Mouse (Mus musculus): ENCODE data around the gene Ccdc57. TPM values are rescaled to one million over a fixed set of nuclear protein-coding genes. Genes with fewer than 3 reads are reported as not detected.
"Not testable (repeated sequence)": the region's sequence is repeated elsewhere in the genome, so short reads cannot be mapped to it uniquely, and the experiment has no call there.

The Ccdc57 gene
- total RNA-seq, 2 experiments from 2014 or later, result 12.8 to 21.3 TPM

DNA sequence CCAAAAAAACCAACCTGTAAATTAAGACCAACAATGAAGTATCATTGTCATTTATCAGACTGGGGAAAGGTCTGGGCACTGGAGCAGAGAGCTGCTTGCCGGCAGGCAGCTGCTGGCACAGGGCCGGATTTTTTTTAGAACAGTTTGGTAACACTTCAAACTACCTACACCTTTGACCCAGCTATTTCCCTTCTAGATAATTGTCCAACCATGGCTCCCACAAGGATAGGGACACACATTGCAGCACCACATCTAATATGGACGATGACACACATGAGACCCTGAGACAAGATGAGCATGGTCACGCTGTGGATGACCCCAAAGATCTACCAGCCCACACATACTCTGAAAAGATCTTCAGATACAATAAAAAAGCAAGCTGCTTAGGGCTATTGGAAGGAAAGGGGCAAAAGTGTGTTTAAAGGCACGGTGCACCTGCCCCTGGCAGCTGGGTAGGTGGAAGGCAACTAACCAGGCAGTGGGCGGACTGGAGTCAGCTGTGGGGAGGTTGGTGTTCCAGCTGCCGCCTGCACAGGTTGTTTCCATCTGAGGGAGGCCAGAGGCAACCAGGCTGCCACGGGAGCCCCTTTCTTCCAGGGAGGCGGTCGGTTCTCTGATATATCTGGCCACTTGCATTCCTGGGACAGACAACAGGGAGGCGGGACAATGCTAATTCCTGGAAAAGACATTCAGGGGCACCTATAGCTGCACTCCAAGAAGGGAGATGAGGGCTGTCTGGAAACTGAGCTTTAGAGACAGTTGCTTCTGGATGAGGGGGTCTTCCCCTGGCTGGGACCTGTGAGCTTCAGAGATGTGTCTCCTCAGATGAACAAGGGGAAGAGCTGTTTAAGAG, 80.4 kb downstream of the Ccdc57 start:
- DNase-seq (ENCODE audit: low spot score in 2 of 2), result no peak

DNA sequence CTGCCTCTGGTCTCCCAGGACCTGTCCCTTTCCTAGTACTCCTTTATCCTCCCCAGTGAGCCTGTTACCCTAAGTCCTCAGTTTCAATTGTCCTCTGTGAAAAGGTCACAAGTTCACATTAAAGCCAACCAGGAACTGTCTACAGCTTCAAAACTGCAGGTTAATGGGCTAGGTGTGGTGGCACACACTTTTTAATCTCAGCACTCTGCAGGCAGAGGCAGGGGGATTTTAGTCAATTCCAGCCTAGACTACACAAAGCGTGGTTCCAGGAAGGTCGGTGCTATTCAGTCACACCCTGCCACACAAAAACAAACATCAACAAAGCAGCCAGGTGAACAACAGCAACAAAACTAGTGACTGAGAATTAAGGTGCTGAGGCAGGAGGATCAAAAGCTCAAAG, 81.1 kb downstream of the Ccdc57 start:
- DNase-seq (ENCODE audit: low spot score in 2 of 2), result no peak

- no peak for DNase-seq (ENCODE audit: low spot score in 2 of 2)
Measured at GRCm38 (mm10) chr11:120851132-120851531, 81.5 kb downstream of the Ccdc57 start.

DNA sequence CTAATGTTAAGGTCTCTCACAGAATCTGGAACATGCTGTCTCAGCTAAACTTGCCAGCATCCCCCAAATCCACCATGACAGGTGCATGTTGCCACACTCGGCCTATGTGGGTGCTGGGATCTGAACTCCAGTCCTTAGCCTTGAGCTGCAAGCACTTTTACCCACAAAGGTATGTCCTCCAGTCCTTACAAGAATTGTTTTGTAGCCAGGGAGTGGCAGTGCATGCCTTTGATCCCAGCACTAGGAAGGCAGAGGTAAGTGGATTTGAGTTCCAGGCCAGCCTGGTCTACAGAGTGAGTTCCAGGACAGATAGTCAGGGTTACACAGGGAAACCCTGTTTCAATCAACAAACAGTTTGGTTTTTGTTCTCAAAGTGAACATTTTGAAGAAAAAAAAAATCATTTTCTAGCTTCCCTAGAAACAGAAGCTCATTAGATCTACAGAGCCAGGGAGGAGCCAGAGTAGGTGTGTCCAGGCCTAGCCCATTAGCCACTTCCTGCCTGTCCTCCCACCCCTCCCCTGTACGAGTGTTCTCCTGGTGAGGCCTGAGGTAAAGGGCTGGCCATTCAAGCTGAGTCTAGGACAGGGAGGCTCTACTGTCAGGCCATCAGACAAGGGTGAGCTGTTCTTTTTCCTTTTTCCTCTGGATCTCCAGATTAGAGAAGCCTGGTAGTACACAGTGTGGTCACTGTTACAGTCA, 82.2 kb downstream of the Ccdc57 start:
- DNase-seq (ENCODE audit: low spot score in 2 of 2), result no peak

DNA sequence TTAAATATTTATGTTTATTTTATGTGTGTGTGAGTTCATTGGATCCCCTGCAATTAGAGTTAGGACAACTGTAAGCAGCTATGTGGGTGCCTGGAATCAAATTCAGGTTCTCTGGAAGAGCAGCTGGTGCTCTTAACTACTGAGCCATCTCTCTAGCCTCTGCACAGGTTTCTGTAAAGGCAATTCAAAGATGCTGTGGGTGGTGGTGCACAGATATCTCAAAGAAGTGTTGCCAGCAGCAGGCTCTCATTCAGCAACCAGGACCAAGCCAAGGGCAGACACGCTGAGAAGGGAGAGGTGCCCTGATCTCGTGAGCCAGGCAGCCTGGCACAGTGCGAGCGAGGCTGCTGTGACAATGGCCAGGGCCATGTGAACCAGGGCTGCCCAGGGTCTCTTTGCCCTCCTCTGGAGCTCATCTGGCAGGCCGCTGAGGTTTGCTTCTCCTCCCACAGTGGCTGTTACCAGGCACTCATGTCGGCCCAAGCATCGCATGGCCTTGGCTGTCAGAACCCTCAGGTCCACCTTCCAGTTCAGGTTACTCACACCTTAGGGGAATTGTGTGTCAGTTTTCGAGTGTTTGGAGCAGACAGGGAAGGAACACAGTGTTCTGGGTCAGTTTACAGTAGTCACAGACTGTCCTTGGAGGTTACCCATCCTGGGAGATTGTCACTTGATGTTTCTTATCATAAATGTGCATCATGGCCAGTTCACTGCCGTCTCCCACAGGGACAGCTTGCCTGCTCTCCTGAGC, 85.8 kb downstream of the Ccdc57 start:
- no peak for DNase-seq (ENCODE audit: low spot score in 2 of 2)

DNA sequence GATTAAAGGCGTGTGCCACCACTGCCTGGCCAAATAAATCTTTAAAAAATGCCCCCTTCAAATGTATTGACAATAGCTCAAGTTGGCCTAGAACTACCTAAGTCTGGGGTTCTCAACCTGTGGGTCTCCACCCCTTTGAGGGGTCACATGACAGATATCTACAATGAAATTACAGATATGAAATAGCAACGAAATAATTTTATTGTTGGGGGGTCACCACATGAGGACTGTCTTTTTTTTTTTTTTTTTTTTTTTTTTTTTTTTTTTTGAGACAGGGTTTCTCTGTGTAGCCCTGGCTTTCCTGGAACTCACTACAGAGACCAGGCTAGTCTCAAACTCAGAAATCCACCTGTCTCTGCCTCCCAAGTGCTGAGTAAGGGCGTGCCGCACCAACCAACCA, 88.3 kb downstream of the Ccdc57 start:
- DNase-seq (ENCODE audit: low spot score in 2 of 2), result no peak

- no peak for DNase-seq (ENCODE audit: low spot score in 2 of 2)
Measured at GRCm38 (mm10) chr11:120833555-120834280, 99.0 kb downstream of the Ccdc57 start.

- DNase-seq (ENCODE audit: low spot score in 2 of 2), result not testable (repeated sequence)
Measured at GRCm38 (mm10) chr11:120832962-120833361, 99.7 kb downstream of the Ccdc57 start.

DNA sequence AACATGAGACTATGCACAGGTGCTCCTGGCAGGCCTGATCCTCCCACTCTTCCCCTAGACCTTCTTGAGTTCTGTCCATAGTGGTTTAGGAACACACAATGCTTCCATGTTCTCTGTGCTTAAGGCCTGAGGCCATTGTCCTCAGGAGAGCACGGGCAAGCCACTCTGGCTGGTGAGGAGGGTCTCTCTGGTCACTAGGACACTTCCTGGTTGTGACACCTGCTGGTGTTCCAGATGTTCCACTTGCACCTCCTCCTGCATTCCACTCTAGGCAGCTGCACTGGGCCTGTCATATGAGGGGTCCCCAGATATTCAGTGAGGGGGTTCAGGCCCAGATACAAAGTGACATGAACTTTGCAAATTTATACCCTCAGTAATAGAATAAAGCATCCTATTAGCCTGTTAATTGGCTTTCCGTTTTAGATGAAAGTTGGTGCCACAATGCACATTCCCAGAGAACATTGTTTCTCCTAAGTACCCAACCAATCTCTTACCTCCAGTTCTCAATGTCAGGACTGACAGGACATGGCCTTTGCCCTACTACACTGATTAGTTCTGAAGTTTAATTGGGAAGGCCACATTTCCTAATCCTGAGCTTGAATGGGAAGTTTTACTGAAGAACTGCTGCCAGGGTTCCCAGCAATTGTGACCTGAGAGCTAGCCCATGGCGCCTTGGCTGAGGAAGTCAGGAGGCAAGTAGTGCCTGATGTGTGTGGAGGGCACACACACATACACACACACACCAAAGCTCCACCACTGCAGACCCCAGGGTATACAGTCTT, 100.8 kb downstream of the Ccdc57 start:
- no peak for DNase-seq (ENCODE audit: low spot score in 2 of 2)

GRCm38 (mm10) chr11:120830686-120831085, 102.0 kb downstream of the Ccdc57 start:
- DNase-seq (ENCODE audit: low spot score in 2 of 2), result no peak

GRCm38 (mm10) chr11:120829757-120830532, 102.7 kb downstream of the Ccdc57 start:
- no peak for DNase-seq (ENCODE audit: low spot score in 2 of 2)

DNA sequence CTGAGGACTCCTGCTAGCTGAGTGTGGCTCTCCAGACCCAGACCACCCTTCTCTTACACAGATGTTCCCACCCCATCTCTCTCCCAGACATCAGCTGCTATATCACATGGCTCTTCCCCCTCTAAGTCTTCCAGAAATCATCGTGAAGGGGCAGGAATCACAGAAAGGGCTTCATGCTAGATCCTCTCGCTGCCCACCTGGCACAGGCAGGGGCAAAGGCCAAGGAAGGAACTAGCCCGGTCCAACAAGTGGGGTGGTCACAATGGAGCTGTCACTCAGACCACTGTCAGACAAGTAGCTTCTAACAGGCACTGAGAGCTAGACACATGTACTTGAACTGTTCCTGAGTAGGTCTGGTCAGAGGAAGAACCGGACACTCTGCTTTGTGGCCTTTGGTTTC, 104.3 kb downstream of the Ccdc57 start:
- no peak for DNase-seq (ENCODE audit: low spot score in 2 of 2)

DNA sequence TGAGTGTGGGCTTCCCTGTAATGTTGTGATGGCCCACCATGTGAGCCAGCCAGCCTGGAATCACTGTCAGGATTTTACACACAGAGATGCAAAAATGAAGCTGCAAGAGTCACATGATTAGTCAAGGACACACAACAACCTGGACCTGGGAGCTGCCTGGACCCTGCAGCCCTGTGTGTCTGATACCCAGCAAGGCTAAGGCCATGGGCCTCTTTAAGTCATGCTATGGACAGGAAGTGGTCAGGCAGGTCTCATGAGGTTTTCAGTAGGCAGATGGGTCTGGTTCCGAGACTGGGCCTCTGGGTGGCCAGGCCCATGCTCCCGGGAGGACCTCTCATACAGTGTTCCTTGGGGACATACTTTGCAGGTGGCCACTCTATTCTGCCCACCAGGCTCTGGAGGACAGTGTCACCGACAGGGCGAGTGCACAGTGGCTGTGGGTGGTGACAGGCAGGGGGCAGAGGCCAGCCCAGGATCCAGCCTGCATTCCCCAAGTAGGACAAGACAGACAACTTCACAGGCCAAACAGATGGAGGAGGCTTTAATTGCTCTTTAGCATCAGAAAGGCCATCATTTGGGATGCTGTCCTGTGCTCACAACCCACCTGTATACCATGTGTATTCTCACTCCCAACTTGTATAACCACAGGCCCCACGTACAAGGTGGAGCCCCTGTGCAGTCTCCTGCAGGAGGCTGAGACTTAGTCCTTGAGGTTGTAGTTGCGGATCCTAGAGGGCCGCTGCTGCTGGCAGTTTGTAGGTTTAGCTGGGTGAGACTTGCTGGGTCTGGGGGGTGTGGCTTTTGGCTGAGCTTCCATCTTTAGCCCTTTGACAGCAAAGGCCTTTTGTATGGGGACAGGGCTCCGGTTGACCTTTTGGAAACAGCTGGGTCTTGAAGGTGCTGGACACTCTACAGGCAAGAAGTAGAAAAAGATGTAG, 106.4 kb downstream of the Ccdc57 start:
- DNase-seq (ENCODE audit: low spot score in 2 of 2), result no peak

- DNase-seq (ENCODE audit: low spot score in 2 of 2), result no peak
Measured at GRCm38 (mm10) chr11:120825289-120825863, 107.3 kb downstream of the Ccdc57 start.

- no peak for DNase-seq (ENCODE audit: low spot score in 2 of 2)
Measured at GRCm38 (mm10) chr11:120824787-120825288, 107.8 kb downstream of the Ccdc57 start.

- peak; percentile 97 to 98 for DNase-seq (ENCODE audit: low spot score in 2 of 2)
Measured at GRCm38 (mm10) chr11:120823956-120824786, 108.5 kb downstream of the Ccdc57 start, which contains the start of gene Fasn. Fasn (minus strand) TSS chr11:120824547.

DNA sequence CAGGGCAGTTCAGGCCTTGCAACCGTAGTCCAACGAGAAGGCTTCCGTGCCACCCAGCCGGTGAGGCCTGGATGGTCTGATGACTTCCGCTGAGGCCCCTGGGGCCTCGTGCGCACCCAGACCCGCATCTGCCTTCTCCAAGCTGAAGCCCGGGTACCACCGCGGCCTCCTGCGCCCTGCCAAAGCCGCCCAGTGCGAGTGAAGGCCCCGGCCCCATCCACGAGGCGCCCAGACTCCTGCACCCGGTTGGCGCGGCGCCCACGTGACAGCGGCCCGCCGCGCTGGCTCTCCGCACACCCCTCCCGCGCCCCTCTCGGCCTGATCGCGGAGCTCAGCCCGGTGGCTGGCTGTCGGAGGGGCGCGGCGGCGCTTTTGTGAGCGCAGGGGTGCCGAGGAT, 109.1 kb downstream of the Ccdc57 start:
- peak in 1 of 2 experiments; percentile 70 for DNase-seq (ENCODE audit: low spot score in 2 of 2)
